Mouse (Mus musculus) cerebellum, adult 2 months (tissue): ENCODE data around the gene Arid1b.

Experiments used
- CTCF ChIP-seq: fragments of 200-500 bp; IDR thresholded peaks from 2 replicates; pipeline ENCODE4 v1.5.1; 2011; ENCODE audit warnings: low read depth, mild to moderate bottlenecking, control low read depth, low read length, moderate library complexity, borderline replicate concordance; ENCODE audit not compliant: insufficient read depth
- POLR2A ChIP-seq: fragments of 200-500 bp; IDR thresholded peaks from 2 replicates; pipeline ENCODE4 v1.6.1; 2011; ENCODE audit warnings: low read length, control low read depth, borderline replicate concordance; ENCODE audit not compliant: insufficient read depth

GRCm38 (mm10) chr17:5105746-5106145, 111.6 kb downstream of the Arid1b start:
- TF ChIP-seq CTCF = no peak
- TF ChIP-seq POLR2A = no peak
